Mouse (Mus musculus): ENCODE measurements around the gene Rtf1.

The Rtf1 gene

DNA sequence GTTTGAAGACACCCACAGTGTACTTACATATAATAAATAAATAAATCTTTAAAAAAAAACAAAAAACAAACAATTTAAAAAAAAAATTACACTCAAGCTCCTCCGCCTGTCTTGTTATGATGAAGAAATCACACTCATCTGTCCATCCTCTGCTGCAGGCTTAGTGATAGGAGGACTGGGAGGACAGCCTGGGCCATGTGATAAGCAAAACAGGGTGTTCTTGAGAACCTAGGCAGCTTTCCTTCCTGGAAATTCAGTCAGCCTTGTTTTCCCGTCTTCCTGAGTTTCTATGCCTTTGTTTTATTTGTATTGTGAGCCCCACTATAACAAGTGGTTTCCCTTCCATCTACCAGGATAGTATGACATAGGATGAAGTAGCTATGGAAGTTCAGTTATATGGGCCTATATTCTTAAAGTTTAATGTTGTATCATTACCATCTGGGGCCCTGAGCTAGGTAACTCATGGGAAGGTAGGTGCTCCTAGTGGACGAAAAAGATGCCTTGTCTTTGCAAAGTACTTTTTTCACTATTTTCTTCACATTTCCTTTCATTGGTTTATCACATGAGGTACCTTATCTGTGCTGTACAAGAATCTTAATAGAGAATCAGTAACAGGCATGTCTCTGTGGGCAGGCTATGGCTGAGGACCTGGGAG lies 53.0 kb downstream of the Rtf1 start:
- no peak for DNase-seq (ENCODE audit: inconsistent age in 2 of 2, low spot score in 1 of 2)

DNA sequence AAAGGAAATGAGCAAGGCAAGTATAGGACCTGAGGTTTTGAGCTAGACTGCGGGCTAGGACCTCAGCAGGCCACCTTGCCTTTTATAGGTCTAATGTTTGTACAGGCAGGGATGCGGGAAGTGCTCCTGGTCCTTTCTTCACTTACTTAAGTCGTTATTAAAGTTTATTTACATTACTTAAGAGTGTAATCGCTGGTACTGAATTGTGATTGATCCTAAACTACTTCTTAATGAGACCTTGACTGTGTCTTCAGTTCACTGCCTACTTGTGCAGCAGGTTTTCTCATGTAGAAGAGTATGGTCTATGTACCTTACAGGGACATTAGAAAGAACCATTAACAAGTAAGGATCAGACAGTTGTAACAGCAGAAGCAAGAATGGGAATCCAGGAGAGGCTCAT lies 55.9 kb downstream of the Rtf1 start:
- no peak for DNase-seq (ENCODE audit: inconsistent age in 2 of 2, low spot score in 1 of 2)

DNA sequence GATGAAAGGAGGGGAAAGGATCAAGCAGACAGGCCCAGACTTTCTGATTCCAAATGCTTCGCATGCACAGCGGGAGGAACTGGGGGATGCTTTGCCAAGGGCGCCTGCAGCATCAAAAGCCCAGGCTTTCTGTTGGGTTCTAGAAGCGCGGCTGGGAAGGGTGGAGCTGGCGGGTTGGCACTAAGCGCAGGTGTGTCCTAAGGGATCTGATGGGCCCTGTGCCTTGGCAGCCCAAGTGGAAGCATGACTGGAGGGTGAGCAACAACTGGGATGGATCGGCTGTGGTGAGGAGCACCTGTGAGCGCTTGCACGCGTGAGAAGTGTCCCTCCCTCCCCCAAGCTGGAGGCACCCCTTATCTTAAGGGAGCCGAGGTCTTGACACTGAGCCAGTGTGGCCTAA lies 62.3 kb downstream of the Rtf1 start:
- no peak for DNase-seq (ENCODE audit: inconsistent age in 2 of 2, low spot score in 1 of 2)

DNA sequence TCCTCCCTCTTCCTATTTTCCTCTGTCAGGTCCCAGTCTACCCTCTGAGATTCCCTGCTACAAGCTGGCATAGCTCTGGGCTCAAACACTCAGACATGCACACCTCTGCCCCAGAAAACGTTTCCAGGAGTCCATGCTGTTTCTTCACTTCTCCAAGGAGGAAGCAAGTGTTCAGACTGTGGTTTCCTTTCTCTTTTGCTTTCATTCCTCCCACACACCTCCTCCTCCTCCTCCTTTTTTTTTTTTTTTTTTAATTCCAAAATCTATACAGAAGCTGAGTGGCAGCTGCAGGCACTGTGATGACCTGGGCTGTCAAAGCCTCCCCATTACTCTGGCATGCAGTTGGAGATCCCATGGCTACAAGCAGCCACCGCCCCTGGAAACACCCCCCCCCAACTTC lies 65.7 kb downstream of the Rtf1 start:
- DNase-seq (ENCODE audit: inconsistent age in 2 of 2, low spot score in 1 of 2): no peak

DNA sequence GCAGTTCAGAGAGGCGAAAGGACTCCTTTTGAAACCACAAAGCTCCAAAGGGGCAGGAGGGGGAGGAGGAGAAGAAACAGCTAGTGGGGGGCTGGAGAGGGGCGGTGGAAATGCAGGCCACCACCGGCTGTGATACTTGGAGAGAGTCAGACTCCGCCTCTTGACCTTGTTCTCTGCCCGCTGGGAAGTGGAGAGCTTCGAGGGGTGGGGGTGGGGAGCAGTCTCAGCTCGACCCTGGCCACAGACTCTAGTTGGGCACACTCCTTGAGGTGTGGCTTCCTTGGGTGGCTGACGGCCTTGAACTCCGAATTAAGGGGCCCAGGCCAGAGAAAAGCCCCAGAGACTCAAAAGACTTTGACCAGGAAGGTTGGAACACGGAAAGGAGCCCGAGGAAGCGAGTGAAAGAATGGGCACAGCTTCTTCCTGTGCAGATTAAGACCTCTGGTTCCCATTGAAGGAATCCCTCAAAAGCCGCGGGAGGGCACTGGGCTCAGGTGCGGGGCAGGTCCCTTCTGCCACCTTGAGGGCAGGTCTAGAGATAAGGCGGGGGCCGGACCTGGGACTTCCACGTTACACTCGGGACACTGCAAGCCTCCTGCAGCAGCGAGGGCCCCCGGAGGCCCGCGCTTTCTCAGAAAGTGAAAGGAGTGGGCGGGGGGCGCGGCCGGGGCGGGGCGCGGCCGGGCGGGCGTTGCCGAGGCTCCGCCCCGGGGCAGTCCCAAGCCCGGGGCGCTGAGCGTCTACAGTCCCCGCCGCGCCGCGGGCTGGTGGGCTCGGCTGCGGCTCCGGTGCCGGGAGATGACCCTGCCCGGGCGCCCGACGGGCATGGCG lies 66.9 kb downstream of the Rtf1 start, which contains the start of gene Itpka:
Gene Itpka, plus strand, starts transcription at position 757 of the 831 bp plus-strand sequence.
- DNase-seq (ENCODE audit: inconsistent age in 2 of 2, low spot score in 1 of 2): peak; percentile 60 to 91

DNA sequence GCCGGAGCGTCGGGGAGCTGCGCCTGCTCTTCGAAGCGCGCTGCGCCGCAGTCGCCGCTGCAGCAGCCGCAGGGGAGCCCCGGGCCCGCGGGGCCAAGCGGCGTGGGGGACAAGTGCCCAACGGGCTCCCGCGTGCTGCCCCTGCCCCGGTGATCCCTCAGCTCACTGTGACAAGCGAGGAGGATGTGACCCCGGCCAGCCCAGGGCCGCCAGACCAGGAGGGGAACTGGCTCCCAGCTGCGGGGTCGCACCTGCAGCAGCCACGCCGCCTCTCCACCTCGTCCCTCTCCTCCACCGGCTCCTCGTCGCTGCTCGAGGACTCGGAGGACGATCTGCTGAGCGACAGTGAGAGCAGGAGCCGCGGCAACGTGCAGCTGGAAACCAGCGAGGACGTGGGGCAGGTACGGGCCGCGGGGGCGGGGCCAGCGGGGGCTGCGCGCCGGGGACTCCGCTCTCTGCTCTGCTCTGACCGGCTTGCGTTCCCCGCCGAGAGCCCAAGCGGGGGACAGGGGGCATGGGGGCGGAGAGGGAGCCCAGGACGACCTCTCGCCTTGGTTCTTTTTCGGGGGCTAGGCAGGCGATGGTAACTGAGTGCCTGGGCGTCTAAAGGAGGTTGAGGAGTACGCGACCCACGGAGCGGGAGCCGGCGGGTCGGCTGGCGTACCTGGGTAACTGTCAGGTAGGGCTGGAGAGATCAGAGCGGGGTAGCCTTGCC lies 67.8 kb downstream of the Rtf1 start:
- DNase-seq (ENCODE audit: inconsistent age in 2 of 2, low spot score in 1 of 2): peak in 1 of 2 experiments; percentile 47

DNA sequence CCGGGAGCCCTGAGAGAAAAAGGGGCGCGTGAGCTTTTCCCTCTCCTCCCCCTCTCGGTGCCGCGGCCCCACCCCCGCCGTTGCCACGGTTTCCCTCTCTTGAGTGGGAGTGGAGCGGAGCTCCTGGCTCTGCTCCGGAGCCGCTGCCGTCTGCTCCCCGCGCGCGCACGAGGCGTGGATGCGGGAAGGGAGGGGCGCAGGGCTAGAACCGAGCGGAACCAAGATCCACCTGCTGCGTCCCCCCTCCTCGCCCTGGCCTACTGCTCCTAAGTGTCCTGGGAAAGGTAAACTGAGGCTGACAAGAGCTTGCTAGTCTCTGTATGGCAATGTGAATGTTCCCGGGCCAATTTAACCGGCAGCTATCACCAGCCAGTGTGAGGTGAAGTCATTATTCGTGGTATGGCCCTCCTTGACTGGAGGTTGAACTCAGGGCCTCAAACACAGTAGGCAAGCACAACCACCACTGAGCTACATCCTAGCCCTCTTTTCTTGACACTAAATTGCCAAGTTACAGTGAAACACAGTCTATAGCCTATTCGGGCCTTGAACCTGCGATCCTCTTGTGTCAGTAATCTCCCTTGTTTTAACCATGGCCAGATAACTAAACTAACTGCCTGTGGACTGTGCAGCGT lies 68.4 kb downstream of the Rtf1 start:
- peak in 1 of 2 experiments; percentile 22 for DNase-seq (ENCODE audit: inconsistent age in 2 of 2, low spot score in 1 of 2)

DNA sequence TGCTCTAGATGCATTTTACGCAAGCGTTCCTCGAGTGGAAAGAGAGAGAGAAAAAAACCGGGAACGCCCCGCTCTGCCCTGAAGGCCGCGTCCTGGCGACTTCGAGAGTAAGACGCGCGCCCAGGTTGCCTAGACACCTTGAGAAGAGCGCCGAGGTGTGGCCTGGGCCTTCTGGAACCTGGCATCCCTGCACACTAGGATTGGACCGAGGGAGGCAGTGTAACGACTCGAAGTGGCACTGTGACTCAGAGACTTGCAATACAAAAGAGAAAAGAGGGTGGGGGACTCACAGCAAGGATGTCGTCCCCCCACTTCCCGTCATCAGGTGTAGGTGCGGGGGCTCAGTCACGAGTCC lies 68.9 kb downstream of the Rtf1 start:
- no peak for DNase-seq (ENCODE audit: inconsistent age in 2 of 2, low spot score in 1 of 2)

DNA sequence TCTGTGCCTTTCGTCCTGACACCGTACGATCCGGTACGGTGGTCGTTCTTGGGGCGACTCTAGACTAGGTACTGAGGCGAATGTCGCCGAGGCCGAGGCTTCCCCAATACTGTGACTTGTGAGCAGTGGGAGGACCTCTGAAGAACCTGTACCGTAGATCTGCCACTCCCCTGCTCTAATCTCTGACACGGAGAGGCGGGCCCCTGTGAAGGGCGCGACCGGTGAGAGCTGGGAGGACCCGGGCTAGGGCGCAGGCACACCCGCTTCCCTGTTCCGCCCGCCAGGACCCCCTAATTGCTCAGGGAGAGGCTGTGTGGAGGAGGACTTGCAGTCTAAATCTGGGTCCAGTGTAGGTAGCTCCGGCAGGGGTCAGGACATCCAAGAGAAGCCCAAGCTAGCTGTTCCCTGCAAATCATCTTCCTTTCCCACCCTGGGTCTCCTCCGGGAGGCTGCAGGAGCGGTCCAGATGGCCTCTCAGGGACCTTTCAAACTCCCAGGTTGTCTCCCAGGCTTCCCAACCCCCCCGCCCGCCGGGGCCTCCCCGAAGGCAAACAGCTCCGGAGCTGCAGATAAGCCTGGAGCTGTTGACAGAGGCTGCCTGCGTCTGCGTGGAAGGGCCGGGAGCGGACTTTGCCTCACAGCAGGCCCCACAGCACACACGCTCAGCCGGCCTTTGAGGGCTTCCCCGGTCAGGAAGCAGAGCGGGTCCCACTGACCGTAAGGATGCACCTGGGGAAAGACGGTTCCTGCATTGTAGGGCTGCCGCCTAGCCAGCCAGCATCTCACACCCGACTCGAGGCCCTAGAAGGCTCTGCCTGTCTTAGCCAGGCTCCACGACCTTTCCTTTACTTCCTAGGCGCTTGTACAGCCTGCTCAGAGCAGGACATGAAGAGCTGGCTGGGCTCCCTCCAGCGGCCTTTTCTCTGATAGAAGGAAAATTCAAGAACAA lies 69.6 kb downstream of the Rtf1 start:
- peak in 1 of 2 experiments; percentile 51 for DNase-seq (ENCODE audit: inconsistent age in 2 of 2, low spot score in 1 of 2)

DNA sequence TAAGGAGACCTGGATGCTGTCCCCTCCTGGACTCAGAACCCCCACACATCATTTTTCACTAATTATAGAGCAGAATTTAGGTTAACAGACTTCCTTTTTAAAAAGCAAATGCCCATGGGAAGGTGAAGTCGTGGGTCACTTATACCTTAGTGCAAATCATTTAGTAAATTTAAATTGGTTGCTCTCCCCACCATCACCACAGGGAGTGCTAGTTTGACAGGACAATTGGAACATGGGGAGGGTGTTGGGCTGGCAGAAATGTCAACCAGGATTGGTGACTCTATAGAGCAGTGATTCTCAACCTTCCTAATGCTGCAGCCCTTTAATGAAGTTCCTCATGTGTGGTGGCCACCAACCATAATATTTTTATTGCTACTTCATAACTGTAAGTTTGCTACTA lies 70.4 kb downstream of the Rtf1 start:
- DNase-seq (ENCODE audit: inconsistent age in 2 of 2, low spot score in 1 of 2): peak in 1 of 2 experiments; percentile 57

DNA sequence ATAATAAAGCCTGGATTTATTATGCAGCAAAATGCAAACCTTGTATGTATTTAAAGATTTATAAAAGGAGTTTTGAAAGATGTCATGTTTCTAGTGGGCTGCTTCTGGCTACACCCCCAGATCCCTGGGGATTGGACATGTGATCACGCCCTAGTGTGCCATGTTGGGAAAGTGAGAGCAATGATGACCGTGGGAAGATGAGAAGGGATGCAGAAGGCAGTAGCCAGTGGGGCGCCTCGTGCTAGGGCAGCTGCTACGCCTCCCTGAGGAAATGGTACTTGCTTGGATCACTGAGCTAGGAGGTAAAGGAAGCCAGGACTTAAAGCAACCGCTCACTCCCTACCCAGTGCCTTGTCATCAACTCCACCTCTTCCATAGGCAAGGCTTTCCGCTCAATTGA lies 72.7 kb downstream of the Rtf1 start:
- no peak for DNase-seq (ENCODE audit: inconsistent age in 2 of 2, low spot score in 1 of 2)

DNA sequence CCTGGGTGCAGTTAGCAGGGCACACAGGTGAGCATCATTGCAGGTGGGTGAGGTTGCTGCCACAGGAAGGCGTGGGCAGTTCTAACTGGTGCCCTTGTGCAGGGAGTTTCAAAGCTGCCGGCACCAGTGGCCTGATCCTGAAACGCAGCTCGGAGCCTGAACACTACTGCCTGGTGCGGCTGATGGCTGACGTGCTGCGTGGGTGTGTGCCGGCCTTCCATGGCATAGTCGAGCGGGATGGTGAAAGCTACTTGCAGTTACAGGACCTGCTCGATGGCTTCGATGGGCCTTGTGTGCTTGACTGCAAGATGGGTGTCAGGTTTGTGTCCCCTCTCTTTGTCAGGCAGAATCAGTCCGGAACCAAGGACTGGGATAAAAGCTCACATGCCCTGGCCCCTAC lies 74.4 kb downstream of the Rtf1 start:
- no peak for DNase-seq (ENCODE audit: inconsistent age in 2 of 2, low spot score in 1 of 2)

DNA sequence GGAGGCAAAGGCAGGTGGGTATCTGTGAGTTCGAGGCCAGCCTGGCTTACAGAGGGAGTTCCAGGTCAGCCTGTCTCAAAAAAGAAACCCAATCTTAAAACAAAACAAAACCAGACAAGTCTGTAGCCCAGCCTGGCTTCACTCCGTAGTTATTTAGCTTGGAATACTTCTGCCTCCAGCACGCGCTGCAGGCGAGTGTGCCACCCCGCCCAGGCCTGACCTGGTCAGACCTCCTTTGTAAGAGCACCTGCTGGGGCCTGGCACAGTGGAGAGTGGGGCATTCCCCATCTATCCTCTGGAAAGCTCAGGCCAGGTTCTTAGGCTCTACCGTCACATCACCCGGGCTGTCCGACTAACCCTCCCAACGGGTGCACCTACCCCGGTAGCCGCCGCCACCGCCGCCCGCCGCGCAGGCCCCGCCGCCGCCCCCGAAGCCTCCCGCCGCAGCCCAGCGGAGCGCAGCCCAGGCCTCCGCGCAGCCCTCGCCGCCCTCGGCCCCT lies 82.8 kb downstream of the Rtf1 start:
- no peak for DNase-seq (ENCODE audit: inconsistent age in 2 of 2, low spot score in 1 of 2)

DNA sequence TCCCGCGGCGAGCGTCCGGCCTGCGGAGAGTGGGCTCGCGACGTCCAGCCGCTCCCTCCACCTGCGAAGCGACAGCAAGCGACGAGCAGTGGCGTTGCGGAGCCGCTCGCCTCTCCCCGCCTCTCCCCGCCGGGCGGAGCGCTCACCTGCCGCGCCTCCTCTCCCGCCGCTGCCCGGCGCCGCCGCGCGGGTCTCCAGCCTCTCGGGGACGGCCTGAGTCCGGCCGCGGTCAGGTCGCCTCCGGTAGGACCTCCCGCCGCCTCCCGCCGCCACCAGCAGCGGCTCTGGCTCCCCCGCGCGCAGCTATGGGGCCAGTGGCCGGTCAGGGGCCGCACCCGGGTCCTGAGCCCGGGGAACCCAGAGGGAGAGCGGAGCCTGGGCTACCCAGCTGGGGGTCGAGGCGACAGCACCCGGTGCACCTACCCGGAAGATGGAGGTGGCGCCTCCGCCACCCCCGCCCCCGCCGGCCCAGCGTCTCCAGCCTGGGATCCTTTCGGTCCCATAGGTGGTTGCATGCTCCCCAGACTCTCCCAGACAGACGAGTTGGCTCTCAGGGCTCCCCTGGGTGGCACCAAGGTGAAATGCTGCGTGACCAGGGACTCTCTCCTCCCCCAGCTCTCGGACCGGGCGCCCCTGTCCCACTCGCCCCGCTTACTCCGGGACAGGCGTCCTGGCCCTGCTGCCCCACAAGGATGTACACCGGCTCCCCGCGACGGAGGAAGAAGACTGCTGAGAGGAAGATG lies 83.4 kb downstream of the Rtf1 start:
- peak; percentile 41 to 69 for DNase-seq (ENCODE audit: inconsistent age in 2 of 2, low spot score in 1 of 2)

DNA sequence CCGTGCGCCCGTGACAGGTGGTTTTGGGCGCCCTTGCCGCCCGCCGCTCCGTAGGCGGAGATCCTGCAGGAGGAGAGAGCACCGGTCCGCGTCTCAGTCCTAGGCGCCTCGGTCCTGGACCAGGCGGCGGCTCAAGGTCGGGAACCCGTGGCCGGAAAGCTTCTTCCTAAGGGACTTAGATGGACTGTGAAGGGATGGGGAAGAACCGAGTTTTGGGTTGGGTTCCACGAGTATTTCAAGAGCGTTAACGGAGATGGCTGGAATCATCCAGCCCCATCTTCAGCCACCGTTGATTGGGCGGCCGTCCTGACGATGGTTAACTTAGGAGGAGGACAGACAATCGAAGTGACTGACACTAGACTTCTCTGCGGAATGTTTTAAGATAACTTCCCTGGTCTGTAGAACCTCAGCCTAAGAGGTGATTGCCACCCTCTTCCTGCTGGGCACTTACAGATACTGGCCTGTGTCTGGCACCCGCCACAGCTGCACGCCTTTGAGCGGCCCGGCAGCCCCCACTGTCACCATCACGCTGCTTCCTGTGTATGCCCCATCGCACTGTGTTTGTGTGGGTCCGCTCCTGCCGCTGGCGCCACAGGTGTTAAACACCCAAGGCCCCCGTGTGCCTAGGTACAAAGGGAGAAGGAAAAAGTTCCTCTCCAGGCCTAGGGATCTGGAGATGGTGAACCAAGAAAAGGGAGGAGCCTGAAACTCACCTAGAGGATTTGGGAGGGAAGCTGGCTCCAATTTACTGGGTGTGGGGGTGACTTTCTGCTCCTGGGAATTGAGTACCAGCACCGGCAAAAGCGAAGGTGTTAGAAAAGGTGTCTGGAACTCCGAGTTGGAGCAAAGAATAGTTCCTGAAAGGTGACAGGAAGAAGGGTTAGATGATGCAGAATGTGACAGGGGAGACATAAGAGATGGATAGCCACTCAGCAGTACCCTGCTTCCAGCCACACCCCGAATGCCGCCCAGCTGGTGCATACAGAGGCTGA lies 84.3 kb downstream of the Rtf1 start:
- no peak for DNase-seq (ENCODE audit: inconsistent age in 2 of 2, low spot score in 1 of 2)

DNA sequence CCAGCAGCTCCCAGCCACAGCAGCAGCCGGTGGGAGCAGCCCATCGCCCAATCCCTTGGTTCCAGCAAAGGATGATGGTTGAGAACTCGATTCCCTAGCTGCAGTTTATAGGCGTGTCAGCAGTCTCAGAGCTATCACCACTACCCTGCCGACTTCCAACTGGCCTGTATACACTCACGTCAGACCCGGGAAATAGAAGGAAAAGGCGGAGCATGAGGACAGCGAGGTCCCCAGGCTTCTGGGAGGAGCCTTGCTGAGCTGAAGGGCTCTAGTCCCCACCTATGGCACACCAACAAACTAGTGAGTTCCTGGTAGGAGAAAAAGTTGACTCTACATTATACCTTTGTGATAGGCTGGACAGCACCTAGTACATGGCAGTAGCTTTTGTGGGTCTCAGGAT lies 85.4 kb downstream of the Rtf1 start, which contains the start of gene Ltk:
Gene Ltk, minus strand, starts transcription at position 181 of the 400 bp plus-strand sequence.
- no peak for DNase-seq (ENCODE audit: inconsistent age in 2 of 2, low spot score in 1 of 2)

DNA sequence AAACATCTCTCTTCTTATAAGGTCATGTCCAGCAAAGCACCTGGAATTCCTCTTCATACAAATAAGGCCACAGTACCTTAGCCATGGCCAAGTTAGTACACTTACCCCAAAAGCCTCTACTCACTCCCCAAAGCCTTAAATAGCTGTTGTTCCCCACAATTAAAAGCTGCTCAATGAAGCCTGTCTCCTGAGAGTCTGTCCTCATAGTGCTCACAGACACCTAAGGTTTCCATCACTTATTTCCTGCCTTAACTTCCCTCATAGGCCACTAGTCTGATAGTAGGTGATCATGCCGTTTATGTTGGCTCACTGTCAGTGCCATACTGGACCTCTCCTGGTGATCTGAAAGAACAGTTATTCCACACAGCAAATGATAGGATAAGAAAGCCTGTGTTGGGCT lies 87.4 kb downstream of the Rtf1 start:
- no peak for DNase-seq (ENCODE audit: inconsistent age in 2 of 2, low spot score in 1 of 2)

DNA sequence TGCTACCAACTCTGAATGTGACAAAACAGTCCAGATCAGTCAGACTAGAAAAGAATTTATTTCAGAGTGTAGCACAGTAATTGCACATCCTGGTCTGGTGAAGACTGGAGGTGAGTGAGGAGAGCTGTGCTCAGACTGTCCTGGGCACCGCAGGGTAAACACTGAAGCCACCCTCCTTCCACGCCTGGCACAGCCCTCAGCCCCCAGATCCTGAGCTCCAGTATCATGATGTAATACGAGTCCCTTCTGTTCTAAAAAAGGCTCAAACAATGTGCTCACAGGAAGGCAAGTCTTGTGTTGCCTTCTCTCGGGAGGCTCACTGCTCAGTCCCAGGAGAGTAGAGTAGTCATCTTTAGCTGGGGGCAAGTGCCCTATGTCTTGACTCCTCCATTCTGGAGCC lies 89.1 kb downstream of the Rtf1 start:
- DNase-seq (ENCODE audit: inconsistent age in 2 of 2, low spot score in 1 of 2): no peak
